Mouse (Mus musculus) thymus, postnatal 10 days (tissue): ENCODE results near the gene Hsd17b2.

Experiments
- DNase-seq, 2 experiments: peaks; one replicate each; pipeline ENCODE4 v3.0.0; 2021; ENCODE audit warnings: low spot score in 2 of 2

Hsd17b2 gene

GRCm38 (mm10) chr8:117701859-117702258 lies at the start of gene Hsd17b2:
Gene Hsd17b2, plus strand, starts transcription at chr8:117701904.
- DNase-seq: no peak

- DNase-seq: no peak
Measured at GRCm38 (mm10) chr8:117652318-117652717, 49.4 kb upstream of the Hsd17b2 start.

GRCm38 (mm10) chr8:117658990-117659389 lies 42.7 kb upstream of the Hsd17b2 start:
- no peak for DNase-seq

GRCm38 (mm10) chr8:117660358-117661031 lies 41.2 kb upstream of the Hsd17b2 start:
- DNase-seq: no peak

GRCm38 (mm10) chr8:117667349-117668124 lies 34.2 kb upstream of the Hsd17b2 start:
- no peak for DNase-seq

- no peak for DNase-seq
Measured at GRCm38 (mm10) chr8:117670461-117670860, 31.2 kb upstream of the Hsd17b2 start.

GRCm38 (mm10) chr8:117672558-117672957 lies 29.1 kb upstream of the Hsd17b2 start:
- no peak for DNase-seq

- DNase-seq: peak; percentile 16 to 60
Measured at GRCm38 (mm10) chr8:117673430-117673830, 28.3 kb upstream of the Hsd17b2 start, which contains the start of gene Sdr42e1. Gene Sdr42e1, minus strand, starts transcription at chr8:117673689.

GRCm38 (mm10) chr8:117675171-117675570 lies 26.5 kb upstream of the Hsd17b2 start:
- no peak for DNase-seq

GRCm38 (mm10) chr8:117676460-117676859 lies 25.2 kb upstream of the Hsd17b2 start:
- no peak for DNase-seq

GRCm38 (mm10) chr8:117677011-117677410 lies 24.7 kb upstream of the Hsd17b2 start:
- DNase-seq: no peak

- DNase-seq: no peak
Measured at GRCm38 (mm10) chr8:117678650-117679049, 23.1 kb upstream of the Hsd17b2 start.

- no peak for DNase-seq
Measured at GRCm38 (mm10) chr8:117683925-117684472, 17.7 kb upstream of the Hsd17b2 start.

- no peak for DNase-seq
Measured at GRCm38 (mm10) chr8:117684504-117684903, 17.2 kb upstream of the Hsd17b2 start.

- DNase-seq: no peak
Measured at GRCm38 (mm10) chr8:117687890-117688289, 13.8 kb upstream of the Hsd17b2 start.

GRCm38 (mm10) chr8:117692131-117692530 lies 9.6 kb upstream of the Hsd17b2 start:
- no peak for DNase-seq

- no peak for DNase-seq
Measured at GRCm38 (mm10) chr8:117695636-117696035, 6.1 kb upstream of the Hsd17b2 start.

- DNase-seq: no peak
Measured at GRCm38 (mm10) chr8:117697248-117697647, 4.5 kb upstream of the Hsd17b2 start.

- DNase-seq: no peak
Measured at GRCm38 (mm10) chr8:117700699-117701098, 1.0 kb upstream of the Hsd17b2 start.

- DNase-seq: no peak
Measured at GRCm38 (mm10) chr8:117701246-117701645, 458 bp upstream of the Hsd17b2 start.

- no peak for DNase-seq
Measured at GRCm38 (mm10) chr8:117702701-117703100, 997 bp downstream of the Hsd17b2 start.

GRCm38 (mm10) chr8:117706141-117706540 lies 4.4 kb downstream of the Hsd17b2 start:
- DNase-seq: no peak

GRCm38 (mm10) chr8:117712226-117712625 lies 10.5 kb downstream of the Hsd17b2 start:
- no peak for DNase-seq
